Mouse (Mus musculus): ENCODE measurements around the gene Gucy2c.

Gucy2c gene

GRCm38 (mm10) chr6:136723171-136723570 lies 58.4 kb downstream of the Gucy2c start:
- DNase-seq = no peak

- DNase-seq = no peak
Measured at GRCm38 (mm10) chr6:136722565-136722964, 59.0 kb downstream of the Gucy2c start.

GRCm38 (mm10) chr6:136721925-136722324 lies 59.6 kb downstream of the Gucy2c start:
- DNase-seq = peak; percentile 63

- DNase-seq = no peak
Measured at GRCm38 (mm10) chr6:136720436-136720835, 61.1 kb downstream of the Gucy2c start.

- no peak for DNase-seq
Measured at GRCm38 (mm10) chr6:136715881-136716431, 65.6 kb downstream of the Gucy2c start.

GRCm38 (mm10) chr6:136714097-136714496 lies 67.5 kb downstream of the Gucy2c start:
- DNase-seq = no peak

- no peak for DNase-seq
Measured at GRCm38 (mm10) chr6:136710408-136710807, 71.2 kb downstream of the Gucy2c start.

GRCm38 (mm10) chr6:136708597-136708996 lies 73.0 kb downstream of the Gucy2c start:
- no peak for DNase-seq

GRCm38 (mm10) chr6:136701878-136702277 lies 79.7 kb downstream of the Gucy2c start:
- DNase-seq = no peak

GRCm38 (mm10) chr6:136701185-136701584 lies 80.4 kb downstream of the Gucy2c start:
- no peak for DNase-seq

GRCm38 (mm10) chr6:136691314-136691713 lies 90.3 kb downstream of the Gucy2c start:
- DNase-seq = no peak

GRCm38 (mm10) chr6:136690527-136690926 lies 91.0 kb downstream of the Gucy2c start:
- DNase-seq = no peak

GRCm38 (mm10) chr6:136689790-136690413 lies 91.7 kb downstream of the Gucy2c start:
- no peak for DNase-seq

- DNase-seq = no peak
Measured at GRCm38 (mm10) chr6:136685433-136685832, 96.1 kb downstream of the Gucy2c start.

GRCm38 (mm10) chr6:136683410-136684334 lies 97.9 kb downstream of the Gucy2c start:
- DNase-seq = no peak

- no peak for DNase-seq
Measured at GRCm38 (mm10) chr6:136679381-136679780, 102.2 kb downstream of the Gucy2c start.

- DNase-seq = no peak
Measured at GRCm38 (mm10) chr6:136674935-136675334, 106.6 kb downstream of the Gucy2c start.

GRCm38 (mm10) chr6:136672467-136672866 lies 109.1 kb downstream of the Gucy2c start:
- DNase-seq = peak; percentile 31

GRCm38 (mm10) chr6:136669274-136669673 lies 112.3 kb downstream of the Gucy2c start:
- DNase-seq = no peak

GRCm38 (mm10) chr6:136668266-136668986 lies 113.1 kb downstream of the Gucy2c start:
- no peak for DNase-seq

- DNase-seq = no peak
Measured at GRCm38 (mm10) chr6:136662063-136662462, 119.5 kb downstream of the Gucy2c start.

GRCm38 (mm10) chr6:136661706-136662016 lies 119.9 kb downstream of the Gucy2c start, which contains the start of gene Plbd1:
Gene Plbd1 (minus strand): TSS chr6:136661928.
- DNase-seq = peak; percentile 61
